Mouse (Mus musculus) liver, adult 2 months (tissue): ENCODE data around the gene Shroom1. TPM values are rescaled to one million over a fixed set of nuclear protein-coding genes. Genes with fewer than 3 reads are reported as not detected.

ENCODE experiments used
- DNase-seq: peaks from one replicate; pipeline ENCODE4 v3.0.0-alpha.2; 2011; ENCODE audit warnings: low read depth, low spot score; ENCODE audit errors: extremely low read depth
- H3K27ac ChIP-seq: fragments of 200-500 bp; replicated peaks from 2 replicates; pipeline ENCODE4 v1.5.1; 2012; ENCODE audit warnings: low read depth, mild to moderate bottlenecking, control low read depth, inconsistent platforms, low read length; ENCODE audit not compliant: insufficient read depth
- H3K27me3 ChIP-seq: fragments of 200-500 bp; 2 replicates; pipeline ENCODE4 v1.6.1; 2012; ENCODE audit warnings: mild to moderate bottlenecking, moderate library complexity, low read length, inconsistent platforms; ENCODE audit not compliant: control insufficient read depth, insufficient read depth
- H3K36me3 ChIP-seq: fragments of 200-500 bp; 2 replicates; pipeline ENCODE4 v1.6.1; 2012; ENCODE audit warnings: low read length, inconsistent platforms; ENCODE audit not compliant: control insufficient read depth, insufficient read depth
- H3K4me1 ChIP-seq: fragments of 200-500 bp; 2 replicates; pipeline ENCODE4 v1.6.1; 2011; ENCODE audit warnings: low read length; ENCODE audit not compliant: control insufficient read depth, insufficient read depth
- H3K4me3 ChIP-seq: fragments of 200-500 bp; 2 replicates; pipeline ENCODE4 v1.5.1; 2011; ENCODE audit warnings: low read depth, mild to moderate bottlenecking, control low read depth, low read length, moderate library complexity; ENCODE audit not compliant: insufficient read depth
- H3K79me2 ChIP-seq: fragments of 200-500 bp; 2 replicates; pipeline ENCODE4 v1.6.1; 2012; ENCODE audit warnings: inconsistent platforms, mild to moderate bottlenecking, low read length, moderate library complexity; ENCODE audit not compliant: control insufficient read depth, insufficient read depth
- H3K9ac ChIP-seq: fragments of 200-500 bp; 2 replicates; pipeline ENCODE4 v1.6.1; 2012; ENCODE audit warnings: low read depth, mild to moderate bottlenecking, control low read depth, inconsistent platforms, low read length
- CTCF ChIP-seq: fragments of 200-500 bp; IDR thresholded peaks from 2 replicates; pipeline ENCODE4 v1.5.1; 2011; ENCODE audit warnings: low read depth, low read length, control low read depth
- POLR2A ChIP-seq: fragments of 200-500 bp; IDR thresholded peaks from 2 replicates; pipeline ENCODE4 v1.6.1; 2011; ENCODE audit warnings: low read length, control low read depth; ENCODE audit not compliant: insufficient read depth; ENCODE audit errors: extremely low read depth
- WGBS: fragments of 180-500 bp; shearing (Covaris S2); methylation state at CpG from one replicate; pipeline ENCODE4 v1.1.7; 2018; 5-methylcytosine and 5-hydroxymethylcytosine counted together
- polyA plus RNA-seq: library from polyadenylated mRNA; depleted of rRNA; stranded (reverse); fragments of >200 nt; gene quantifications from 2 replicates; pipeline ENCODE4 v1.2.3, GENCODE M21; 2012
- total RNA-seq: library from RNA; depleted of rRNA; stranded (reverse); fragments of >200 nt; gene quantifications from 2 replicates; pipeline ENCODE4 v1.2.3, GENCODE M21; 2014

Shroom1 gene
- total and polyA plus RNA-seq, 2 experiments: 12.8 to 43.4 TPM

GRCm38 (mm10) chr11:53429182-53429581 lies 27.8 kb upstream of the Shroom1 start:
- no peak for TF ChIP-seq CTCF
- no peak for TF ChIP-seq POLR2A

GRCm38 (mm10) chr11:53430300-53430669 lies 26.7 kb upstream of the Shroom1 start:
- Histone ChIP-seq H3K4me3 (peak overlapping the region; percentile 90), H3K27me3 (no peaks in the 10 kb centered on the region), H3K9ac (peak overlapping the region; percentile 97), H3K27ac (peak overlapping the region; percentile 99), H3K36me3 (peaks cover 6% of the 10 kb centered on the region; the same call in 1 of the 2 replicates), H3K4me1 (peaks cover 20% of the 10 kb centered on the region), H3K79me2 (peaks cover 4% of the 10 kb centered on the region; the same call in 1 of the 2 replicates)
- TF ChIP-seq POLR2A (no peak), CTCF (no peak)
- DNase-seq: peak; percentile 93
- under 1% methylated on average over 34 of the region's 34 CpGs for WGBS

More at GRCm38 (mm10) chr11:53429182-53429581, 27.8 kb upstream of the Shroom1 start:
- Histone ChIP-seq H3K36me3 (peaks cover 6% of the 10 kb centered on the region; the same call in 1 of the 2 replicates), H3K9ac (peak overlapping the region; percentile 41; the same call in 1 of the 2 replicates), H3K4me1 (peaks cover 28% of the 10 kb centered on the region), H3K79me2 (peaks cover 4% of the 10 kb centered on the region; the same call in 1 of the 2 replicates), H3K4me3 (no peak overlapping the region), H3K27me3 (no peaks in the 10 kb centered on the region), H3K27ac (peak overlapping the region; percentile 99)
- no peak for DNase-seq

- Histone ChIP-seq H3K27ac (peak within 1 kb of the TSS; percentile 99), H3K36me3 (peaks cover 6% of the 10 kb centered on the region; the same call in 1 of the 2 replicates), H3K4me3 (peak within 1 kb of the TSS; percentile 90), H3K27me3 (no peaks in the 10 kb centered on the region), H3K9ac (peak within 1 kb of the TSS; percentile 97), H3K79me2 (peaks cover 4% of the 10 kb centered on the region; the same call in 1 of the 2 replicates), H3K4me1 (peaks cover 15% of the 10 kb centered on the region)
- TF ChIP-seq CTCF: no peak
- TF ChIP-seq POLR2A: peak; percentile 79; the same call in 1 of the 2 replicates
- WGBS: under 1% methylated on average over 44 of the region's 44 CpGs
- DNase-seq: peak; percentile 100
Measured at GRCm38 (mm10) chr11:53430670-53431346, 26.2 kb upstream of the Shroom1 start, which contains the start of the genes Uqcrq and Gdf9. TSS of gene Uqcrq (minus strand) at chr11:53430831. TSS of gene Gdf9 (plus strand) at chr11:53431023.

GRCm38 (mm10) chr11:53431347-53432056 lies 25.5 kb upstream of the Shroom1 start:
- DNase-seq: peak; percentile 95
- H3K36me3 ChIP-seq: peaks cover 6% of the 10 kb centered on the region; the same call in 1 of the 2 replicates
- no peaks in the 10 kb centered on the region for H3K27me3 ChIP-seq
- H3K27ac ChIP-seq: peak overlapping the region; percentile 96
- H3K4me1 ChIP-seq: peaks cover 12% of the 10 kb centered on the region
- 6% methylated on average over 9 of the region's 9 CpGs for WGBS
- H3K79me2 ChIP-seq: peaks cover 4% of the 10 kb centered on the region; the same call in 1 of the 2 replicates
- peak overlapping the region; percentile 90 for H3K4me3 ChIP-seq
- peak overlapping the region; percentile 66 for H3K9ac ChIP-seq
- TF ChIP-seq POLR2A (no peak), CTCF (no peak)

GRCm38 (mm10) chr11:53433057-53433456 lies 23.9 kb upstream of the Shroom1 start:
- Histone ChIP-seq H3K27ac (no peak overlapping the region), H3K4me1 (peaks cover 9% of the 10 kb centered on the region; the same call in 1 of the 2 replicates), H3K79me2 (peaks cover 4% of the 10 kb centered on the region; the same call in 1 of the 2 replicates), H3K9ac (no peak overlapping the region), H3K4me3 (no peak overlapping the region), H3K36me3 (peaks cover 5% of the 10 kb centered on the region; the same call in 1 of the 2 replicates), H3K27me3 (no peaks in the 10 kb centered on the region)
- DNase-seq: no peak
- TF ChIP-seq CTCF (no peak), POLR2A (no peak)
- WGBS: 79% methylated on average over 6 of the region's 6 CpGs
